Mouse (Mus musculus) kidney, postnatal 25 days (tissue): ENCODE measurements around the gene Arhgef12.
"Not testable (repeated sequence)": the region's sequence is repeated elsewhere in the genome, so short reads cannot be mapped to it uniquely, and the experiment has no call there.

Experiments used
- DNase-seq, 2 experiments: peaks; one replicate each; pipeline ENCODE4 v3.0.0; 2021; ENCODE audit warnings: mixed read lengths in 2 of 2

The Arhgef12 gene

DNA sequence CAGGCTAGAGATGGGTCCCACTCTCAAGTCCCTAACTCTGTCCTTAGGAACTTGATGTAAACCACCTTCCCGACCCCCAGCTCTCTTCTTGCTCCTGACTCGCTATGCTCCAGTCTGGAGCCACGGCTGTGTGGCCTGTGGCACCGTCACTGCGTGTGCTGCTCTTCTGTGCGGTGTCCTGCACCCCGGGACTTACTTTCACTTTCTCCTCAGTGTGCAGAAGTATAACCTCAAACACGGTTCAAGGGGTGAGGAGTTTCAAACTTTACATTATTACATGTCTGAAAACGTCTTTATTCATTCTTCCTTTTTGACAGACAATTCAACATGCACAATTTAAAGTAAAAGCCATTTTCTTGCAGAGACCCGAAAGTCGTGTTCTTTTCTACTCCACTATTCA is 111.7 kb downstream of the Arhgef12 start:
- DNase-seq, result no peak

DNA sequence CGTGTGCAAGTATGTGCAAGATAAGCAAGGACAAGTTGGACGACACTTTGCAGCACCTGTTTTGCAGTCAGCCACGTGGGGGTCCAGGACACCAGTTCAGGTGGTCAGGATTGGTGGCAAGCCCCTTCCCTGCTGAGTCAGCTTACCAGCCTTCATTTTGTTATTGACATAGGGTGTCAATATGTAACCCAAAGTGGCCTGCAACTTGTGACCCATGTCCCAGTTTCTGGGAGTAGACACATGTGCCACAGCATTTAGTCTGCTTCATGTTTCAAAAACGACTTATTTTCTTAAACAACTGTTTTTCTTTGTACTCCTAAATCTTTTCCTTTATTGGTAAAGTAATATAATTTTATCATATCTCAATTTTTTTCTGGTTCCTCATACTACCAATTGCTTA is 112.3 kb downstream of the Arhgef12 start:
- no peak for DNase-seq

- DNase-seq, result no peak
Measured at GRCm38 (mm10) chr9:42993659-42994058, 113.4 kb downstream of the Arhgef12 start.

DNA sequence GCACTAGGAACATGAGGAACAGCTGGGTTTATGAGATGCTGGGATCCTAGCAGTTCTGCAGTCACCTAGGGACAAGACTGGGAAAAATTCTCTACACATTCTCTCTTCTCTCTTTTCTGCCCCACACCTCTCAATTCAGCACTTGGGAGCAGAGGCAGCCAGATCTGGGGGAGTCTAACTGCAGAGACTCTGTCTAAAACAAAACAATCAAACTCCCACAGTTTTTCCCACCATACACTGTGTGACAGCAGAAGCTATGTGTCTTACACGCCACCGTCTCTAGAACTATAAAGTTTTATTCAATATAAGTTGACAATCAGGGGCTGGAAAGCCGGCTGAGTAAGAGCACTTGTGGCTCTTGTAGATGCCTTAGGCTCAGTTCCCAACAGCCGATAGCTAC is 119.1 kb downstream of the Arhgef12 start:
- DNase-seq, result no peak

DNA sequence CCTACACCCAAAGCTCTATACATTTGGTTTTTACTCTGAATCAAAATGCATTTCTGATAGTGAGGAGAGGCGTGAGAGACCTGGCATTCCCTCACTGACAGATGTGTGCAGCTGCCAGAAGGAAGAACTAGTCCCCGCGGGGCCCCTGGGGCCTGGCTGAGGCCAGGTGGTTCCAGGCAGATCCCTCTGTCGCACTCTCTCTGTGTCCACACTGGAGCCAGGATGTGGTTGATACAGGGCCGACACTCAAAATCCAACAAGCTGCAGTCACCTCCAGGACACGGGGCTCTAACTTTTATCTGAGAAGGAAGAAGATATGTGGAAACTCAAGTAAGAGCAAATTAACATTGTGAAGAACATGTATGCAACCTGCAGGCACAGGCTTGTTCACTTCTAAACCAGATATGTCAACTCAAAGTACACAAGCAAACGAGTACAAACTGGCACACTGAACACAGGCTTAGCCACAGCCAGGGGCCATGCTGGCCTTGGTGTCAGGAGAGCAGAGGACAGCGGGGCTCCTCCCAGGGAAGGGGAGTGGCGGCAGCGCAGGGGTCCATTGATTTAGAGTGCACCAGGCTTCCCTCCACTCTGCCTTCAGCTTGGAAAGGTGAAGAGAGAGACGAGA is 138.0 kb downstream of the Arhgef12 start:
- no peak for DNase-seq

DNA sequence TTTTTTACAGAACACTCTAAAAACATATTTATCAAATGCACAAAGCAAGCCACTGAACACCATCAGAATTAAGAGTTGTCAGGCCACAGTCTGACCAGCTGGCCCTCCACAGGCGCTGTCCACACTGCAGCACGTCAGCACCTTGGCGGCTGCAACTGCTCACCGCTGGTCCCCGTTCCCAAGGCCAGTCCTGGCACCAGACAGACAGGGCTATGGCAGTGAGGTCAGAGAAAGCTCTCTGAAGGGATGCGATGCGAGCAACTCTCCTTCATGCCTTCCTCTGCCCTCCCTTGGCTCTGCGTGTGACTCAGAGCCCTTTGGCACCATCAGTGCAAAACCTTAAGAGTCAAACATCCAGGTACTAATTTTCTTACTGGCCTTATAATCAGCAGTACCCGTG is 139.3 kb downstream of the Arhgef12 start:
- DNase-seq, result no peak

DNA sequence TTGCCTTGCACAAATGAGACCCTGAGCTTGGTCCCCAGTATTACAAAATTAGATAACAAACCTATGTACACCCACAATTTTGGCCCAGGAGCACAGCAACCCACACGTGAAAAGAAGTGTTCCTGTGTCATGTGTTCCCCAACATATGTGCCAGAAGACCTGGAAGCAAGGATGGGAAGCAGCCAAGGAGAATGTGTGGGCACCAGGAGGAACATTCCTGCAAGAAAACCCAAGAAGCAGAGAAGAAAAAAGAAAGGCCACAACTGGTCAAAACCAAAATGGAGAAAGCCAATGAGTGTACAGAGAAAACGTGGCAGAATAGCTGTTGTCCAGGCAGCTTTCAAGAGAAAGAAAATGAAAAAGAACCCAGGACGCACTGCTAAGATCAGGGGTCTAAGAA is 142.2 kb downstream of the Arhgef12 start:
- DNase-seq, result not testable (repeated sequence)

DNA sequence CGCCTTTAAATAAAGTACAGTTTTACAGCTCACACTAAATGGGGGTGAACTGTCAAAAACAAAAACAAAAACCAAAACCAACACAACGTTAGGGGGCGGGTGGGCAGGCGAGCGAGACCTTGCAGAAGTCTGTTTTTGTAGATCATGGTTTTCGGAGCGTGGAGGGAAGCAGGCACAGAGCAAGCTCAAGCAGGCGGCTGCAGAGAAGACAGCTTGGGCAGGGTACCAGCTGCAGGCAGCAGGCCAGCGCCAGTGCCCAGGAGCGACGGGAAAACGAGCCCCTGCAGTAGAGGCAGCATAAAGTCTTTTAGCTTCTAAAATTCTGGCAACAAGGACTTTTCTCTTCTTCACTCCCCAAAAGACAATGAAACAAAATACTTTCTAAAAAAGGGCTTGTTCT is 142.7 kb downstream of the Arhgef12 start:
- DNase-seq, result no peak

DNA sequence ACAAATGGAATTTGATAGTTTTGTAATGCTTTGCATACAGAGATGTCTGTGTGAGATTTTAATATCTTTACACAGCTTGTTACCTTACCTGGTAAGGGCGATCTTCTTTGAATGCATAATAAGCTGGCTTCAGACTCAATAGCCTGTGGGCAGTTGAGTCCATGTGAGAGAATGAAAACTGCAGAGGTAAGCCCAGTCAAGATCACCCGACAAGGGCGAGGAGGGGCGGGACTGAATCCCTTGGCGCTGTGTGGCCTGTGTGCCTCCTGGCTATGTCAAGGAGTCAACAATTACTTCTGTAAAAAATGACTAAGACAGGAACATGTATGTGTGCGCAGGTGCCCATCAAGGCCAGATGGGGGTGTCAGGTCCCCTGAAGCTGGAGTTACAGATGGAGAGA is 144.5 kb downstream of the Arhgef12 start:
- peak; percentile 22 to 54 for DNase-seq

DNA sequence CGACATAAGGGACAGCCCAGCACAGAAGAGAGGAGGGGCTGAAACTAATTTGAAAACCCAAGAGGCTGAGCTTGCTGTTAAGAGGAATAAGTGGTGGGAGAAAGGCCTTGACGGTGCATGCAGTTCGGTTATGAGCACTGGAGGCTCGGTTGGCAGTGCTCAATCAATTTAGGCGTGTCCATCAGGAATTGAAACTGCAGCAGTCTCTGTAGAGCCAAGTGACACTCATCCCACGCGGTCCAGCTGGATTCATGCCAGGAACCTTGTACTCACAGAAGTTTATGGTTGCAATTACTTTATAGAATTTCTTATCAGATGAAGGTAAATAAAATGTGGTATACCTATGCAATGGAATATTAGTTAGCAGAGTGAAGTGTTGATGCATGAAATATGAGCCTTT is 148.6 kb downstream of the Arhgef12 start:
- DNase-seq, result peak in 1 of 2 experiments; percentile 21

- DNase-seq, result no peak
Measured at GRCm38 (mm10) chr9:42948381-42948780, 158.7 kb downstream of the Arhgef12 start.

DNA sequence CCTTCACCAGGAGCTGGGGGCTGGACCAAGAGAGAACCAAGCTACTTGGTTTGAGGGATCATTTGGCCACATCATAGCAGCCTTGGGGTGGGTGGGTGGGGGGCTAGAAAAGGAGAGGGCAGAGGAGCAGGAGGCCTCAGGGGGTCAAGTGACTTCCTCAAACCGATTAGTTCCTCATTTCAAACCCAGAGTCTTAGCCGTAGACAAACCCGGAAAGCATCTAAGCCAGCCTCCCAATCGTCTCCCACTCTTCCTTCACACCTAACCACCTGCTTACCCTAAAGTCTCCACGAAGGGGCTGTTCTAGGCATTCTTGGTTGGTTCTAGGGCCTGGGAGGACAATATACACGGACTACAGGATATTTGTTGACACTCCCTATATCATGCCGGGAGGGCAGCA is 161.9 kb downstream of the Arhgef12 start:
- DNase-seq, result no peak

GRCm38 (mm10) chr9:42944536-42945006 is 162.5 kb downstream of the Arhgef12 start:
- peak; percentile 87 to 90 for DNase-seq

DNA sequence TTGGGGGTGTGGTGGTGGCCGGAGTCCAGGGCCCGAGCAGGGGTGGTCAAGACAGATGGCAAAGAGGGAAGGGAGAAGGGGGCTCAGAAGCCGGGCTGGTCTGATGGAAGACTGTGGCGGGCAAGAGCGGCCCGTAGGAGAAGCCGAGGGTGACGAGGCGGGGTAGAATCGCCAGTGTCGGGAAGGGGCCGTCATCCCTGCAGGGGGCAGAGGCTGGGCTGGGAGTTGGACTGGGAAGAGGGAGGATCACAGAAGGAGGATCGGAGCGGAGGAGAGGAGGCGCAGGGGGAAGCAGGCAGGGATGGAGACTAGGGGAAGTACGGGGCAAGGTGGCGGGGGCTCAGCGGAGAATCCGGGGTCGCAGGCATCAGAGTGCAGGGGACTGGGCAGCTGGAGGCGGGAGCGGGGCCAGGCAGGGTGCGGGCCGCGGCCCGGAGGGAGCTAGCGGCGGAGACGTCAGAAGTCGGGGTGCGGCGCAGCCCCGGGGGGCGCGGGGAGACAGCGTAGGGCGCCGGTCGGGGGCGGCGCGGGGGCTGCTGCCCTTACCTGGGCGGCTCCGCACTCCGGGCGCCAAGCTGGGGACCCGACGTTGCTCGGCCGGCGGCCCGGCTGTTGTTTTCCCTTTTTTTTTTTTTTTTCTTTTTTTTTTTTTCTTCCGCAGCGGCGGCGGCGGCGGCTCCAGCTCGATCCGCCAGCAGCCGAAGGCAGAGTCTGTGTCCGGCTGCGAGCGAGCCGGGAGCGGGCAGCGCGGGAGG is 163.1 kb downstream of the Arhgef12 start, which contains the start of gene Grik4:
Gene Grik4, minus strand, starts transcription at position 713 of the 755 bp plus-strand sequence.
- peak in 1 of 2 experiments; percentile 37 for DNase-seq

DNA sequence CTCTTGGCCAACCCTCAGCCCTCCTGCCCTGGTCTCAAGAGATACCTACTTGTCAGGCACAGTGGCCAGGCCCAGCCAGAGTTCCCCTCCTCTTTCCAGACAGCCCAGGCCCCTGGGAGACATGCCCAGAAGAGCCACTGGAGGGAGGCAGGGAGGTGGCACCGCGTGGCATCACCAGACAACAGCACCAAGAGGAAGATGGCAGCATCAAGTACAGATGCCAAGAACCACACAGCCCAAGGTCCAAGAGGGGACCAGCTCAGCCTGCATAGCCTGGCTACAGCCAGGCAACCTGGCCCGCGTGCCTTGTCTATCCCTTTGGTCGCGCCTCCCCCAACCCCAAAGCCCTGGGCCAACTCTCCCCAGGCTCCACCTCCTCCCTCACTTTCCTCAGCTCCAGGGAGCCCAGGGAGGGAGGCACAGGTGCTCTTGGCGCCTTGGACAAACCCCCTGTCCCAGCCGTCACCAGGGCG is 163.9 kb downstream of the Arhgef12 start:
- no peak for DNase-seq

- no peak for DNase-seq
Measured at GRCm38 (mm10) chr9:42942148-42942547, 164.9 kb downstream of the Arhgef12 start.

- peak; percentile 28 to 45 for DNase-seq
Measured at GRCm38 (mm10) chr9:42932146-42932545, 174.9 kb downstream of the Arhgef12 start.

- DNase-seq, result no peak
Measured at GRCm38 (mm10) chr9:42927498-42927897, 179.5 kb downstream of the Arhgef12 start.

- no peak for DNase-seq
Measured at GRCm38 (mm10) chr9:42926564-42926963, 180.5 kb downstream of the Arhgef12 start.

DNA sequence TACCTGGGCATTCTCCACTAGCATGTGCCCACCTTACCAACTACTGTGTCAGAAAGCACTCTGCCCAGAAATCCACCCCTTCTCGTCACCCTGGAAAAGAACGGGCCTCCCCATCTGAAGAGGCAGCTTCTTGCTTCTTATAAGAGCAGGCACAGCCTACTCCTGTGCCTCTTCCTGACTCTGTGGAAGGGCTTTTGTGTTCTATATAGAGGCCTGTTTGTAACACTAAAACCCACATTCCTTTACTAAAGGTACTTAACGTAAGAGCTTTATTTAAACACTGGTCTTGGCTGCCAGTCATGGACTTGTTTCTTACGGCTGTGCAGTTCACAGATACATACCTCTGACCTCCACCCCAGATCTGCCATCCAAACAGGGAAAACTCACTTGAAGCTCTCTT is 185.2 kb downstream of the Arhgef12 start:
- no peak for DNase-seq

DNA sequence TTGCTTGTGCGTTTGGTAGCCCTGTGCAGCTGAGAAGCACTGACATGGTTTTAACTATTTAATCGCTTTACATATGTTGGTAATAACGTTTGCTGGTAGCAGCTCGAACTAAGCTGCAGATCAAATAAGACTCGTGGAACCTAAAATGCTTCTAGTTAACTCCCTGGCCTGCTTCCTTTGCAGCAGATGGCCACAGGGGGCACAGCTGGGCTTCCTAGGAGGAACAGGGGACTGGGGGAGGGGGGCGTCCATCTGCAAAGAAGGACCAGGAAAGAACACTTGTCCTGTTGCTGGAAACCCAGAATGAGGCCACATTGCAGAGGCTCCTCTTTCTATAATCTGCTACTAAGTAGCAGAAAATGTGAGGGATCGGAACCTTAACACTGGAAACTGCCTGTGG is 186.8 kb downstream of the Arhgef12 start:
- no peak for DNase-seq

GRCm38 (mm10) chr9:42917911-42918310 is 189.1 kb downstream of the Arhgef12 start:
- no peak for DNase-seq
